Mouse (Mus musculus) G1E (cell line): Measurements from ENCODE around the gene Glipr1.

ENCODE experiments used
- CTCF ChIP-seq: IDR thresholded peaks from 2 replicates; pipeline ENCODE4 v1.5.1; 2012; ENCODE audit warnings: low read depth, low read length, inconsistent platforms, mixed read lengths
- TAL1 ChIP-seq: conservative IDR thresholded peaks from 2 replicates; pipeline ENCODE4 v1.6.1; 2012; ENCODE audit warnings: low read depth, low read length, inconsistent platforms, mixed read lengths

DNA sequence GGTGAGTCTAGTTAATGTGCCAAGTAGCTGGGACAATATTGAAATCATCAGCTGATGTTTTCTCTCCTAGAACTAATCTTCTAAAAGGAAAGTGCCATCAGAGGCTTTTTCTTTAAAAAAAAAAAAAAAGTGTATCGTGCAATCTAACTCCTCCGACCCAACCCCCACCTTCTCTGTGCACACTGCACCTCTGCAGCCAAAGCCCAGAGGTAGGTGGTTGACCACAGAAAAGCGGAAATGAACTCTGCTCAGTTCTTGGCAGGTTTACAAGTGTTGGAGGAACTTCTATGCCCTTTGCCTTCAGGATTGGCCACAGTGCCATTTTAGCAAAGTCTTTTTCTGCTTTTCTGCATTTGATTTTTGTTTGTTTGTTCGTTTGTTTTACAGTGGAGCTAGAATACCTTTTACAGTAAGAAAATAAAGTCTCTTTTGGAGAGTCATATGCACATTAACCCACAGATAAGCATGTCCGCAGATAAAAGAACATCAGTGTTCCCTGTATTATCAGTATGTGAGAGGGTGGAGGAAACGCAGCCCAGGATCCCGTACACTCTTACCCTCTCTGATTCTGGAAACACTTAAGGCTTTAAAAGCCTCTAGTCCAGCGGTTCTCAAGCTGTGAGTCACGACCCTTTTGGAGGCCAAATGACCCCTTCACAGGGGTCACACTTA lies at the start of gene Glipr1:
- TF ChIP-seq CTCF, result no peak
- no peak for TF ChIP-seq TAL1
